Mouse (Mus musculus) CH12.LX (cell line): ENCODE results near the gene Vamp8. TPM values are rescaled to one million over a fixed set of nuclear protein-coding genes. Genes with fewer than 3 reads are reported as not detected.

ENCODE experiments used
- DNase-seq: peaks from one replicate; pipeline ENCODE4 v3.0.0-alpha.2; 2013; ENCODE audit errors: extremely low read depth
- H3K27ac ChIP-seq: 2 replicates; pipeline ENCODE4 v1.5.1; 2012; ENCODE audit warnings: low read depth, mild to moderate bottlenecking, control low read depth, moderate library complexity; ENCODE audit not compliant: insufficient read depth
- H3K27me3 ChIP-seq: replicated peaks from 2 replicates; pipeline ENCODE3; 2012; ENCODE audit warnings: inconsistent platforms
- H3K36me3 ChIP-seq, 2 experiments: replicated peaks in 1 of 2; 2 replicates each; pipeline versions ENCODE3 to v1.6.1; 2012; ENCODE audit warnings: inconsistent platforms in 1 of 2, low read length in 1 of 2, mild to moderate bottlenecking in 1 of 2, mixed read lengths in 1 of 2, moderate library complexity in 1 of 2; ENCODE audit not compliant: control insufficient read depth in 1 of 2, insufficient read depth in 1 of 2
- H3K4me1 ChIP-seq, 2 experiments: 2 replicates each; pipeline ENCODE4 v1.6.1; 2012; ENCODE audit warnings: inconsistent platforms in 1 of 2, moderate library complexity in 1 of 2; ENCODE audit not compliant: insufficient read depth in 2 of 2, control insufficient read depth in 1 of 2
- H3K4me2 ChIP-seq: 2 replicates; pipeline ENCODE4 v1.6.1; 2012; ENCODE audit warnings: low read depth, mild to moderate bottlenecking, control low read depth; ENCODE audit not compliant: poor library complexity, insufficient read depth, severe bottlenecking
- H3K4me3 ChIP-seq, 3 experiments: fragments of 150-350 bp in 1 of 3; sonication (generic) in 1 of 3; replicated peaks in 1 of 3; 2 replicates each; pipeline versions ENCODE3 to v1.5.1; 2011 to 2012; ENCODE audit warnings: low read depth in 2 of 3, low read length in 2 of 3, mild to moderate bottlenecking in 2 of 3, moderate library complexity in 2 of 3, control low read depth in 1 of 3, improper control_type of control experiment in 1 of 3, inconsistent platforms in 1 of 3, mixed read lengths in 1 of 3; ENCODE audit not compliant: poor library complexity in 1 of 3
- H3K79me2 ChIP-seq: replicated peaks from 2 replicates; pipeline ENCODE4 v1.6.1; 2012; ENCODE audit warnings: mild to moderate bottlenecking, moderate library complexity; ENCODE audit not compliant: control insufficient read depth, poor library complexity, insufficient read depth, severe bottlenecking; ENCODE audit errors: extremely low read depth
- H3K9ac ChIP-seq: 2 replicates; pipeline ENCODE4 v1.6.1; 2012; ENCODE audit warnings: low read depth, mild to moderate bottlenecking, control low read depth, moderate library complexity; ENCODE audit not compliant: insufficient read depth
- H3K9me3 ChIP-seq: replicated peaks from 2 replicates; pipeline ENCODE3; 2012; ENCODE audit warnings: low read length, inconsistent platforms, mixed read lengths
- CHD1 ChIP-seq: IDR thresholded peaks from 2 replicates; pipeline ENCODE4 v1.6.1; 2012; ENCODE audit warnings: low read depth, low read length, improper control_type of control experiment, inconsistent platforms
- E2F4 ChIP-seq: IDR thresholded peaks from 2 replicates; pipeline ENCODE4 v1.6.1; 2011; ENCODE audit warnings: low read depth, low read length, improper control_type of control experiment; ENCODE audit not compliant: insufficient replicate concordance
- EP300 ChIP-seq: IDR thresholded peaks from 2 replicates; pipeline ENCODE4 v1.6.1; 2011; ENCODE audit warnings: low read length, improper control_type of control experiment
- JUND ChIP-seq: conservative IDR thresholded peaks from 2 replicates; pipeline ENCODE4 v1.6.1; 2011; ENCODE audit warnings: low read depth, low read length, improper control_type of control experiment
- MAX ChIP-seq: IDR thresholded peaks from 2 replicates; pipeline ENCODE4 v1.6.1; 2011; ENCODE audit warnings: low read length, improper control_type of control experiment
- MAZ ChIP-seq: IDR thresholded peaks from 2 replicates; pipeline ENCODE4 v1.6.1; 2012; ENCODE audit warnings: low read depth, mild to moderate bottlenecking, inconsistent platforms, low read length, improper control_type of control experiment, moderate library complexity
- MYC ChIP-seq: IDR thresholded peaks from 2 replicates; pipeline ENCODE4 v1.6.1; 2011; ENCODE audit warnings: low read depth, mild to moderate bottlenecking, improper control_type of control experiment, low read length
- PAX5 ChIP-seq: IDR thresholded peaks from 2 replicates; pipeline ENCODE4 v1.6.1; 2012; ENCODE audit warnings: low read length, inconsistent platforms, mixed read lengths
- SIN3A ChIP-seq: IDR thresholded peaks from 2 replicates; pipeline ENCODE4 v1.6.1; 2012; ENCODE audit warnings: low read length, improper control_type of control experiment, inconsistent platforms
- TBP ChIP-seq: conservative IDR thresholded peaks from 2 replicates; pipeline ENCODE4 v1.6.1; 2011; ENCODE audit warnings: low read depth, low read length, improper control_type of control experiment
- TCF12 ChIP-seq: IDR thresholded peaks from 2 replicates; pipeline ENCODE4 v1.6.1; 2014; ENCODE audit warnings: low read depth, mild to moderate bottlenecking, inconsistent platforms, low read length, improper control_type of control experiment
- UBTF ChIP-seq: IDR thresholded peaks from 2 replicates; pipeline ENCODE4 v1.6.1; 2012; ENCODE audit warnings: low read depth, mild to moderate bottlenecking, inconsistent platforms, low read length, improper control_type of control experiment, moderate library complexity
- USF1 ChIP-seq: IDR thresholded peaks from 2 replicates; pipeline ENCODE4 v1.6.1; 2014; ENCODE audit warnings: low read depth, mild to moderate bottlenecking, inconsistent platforms, low read length, improper control_type of control experiment
- ZKSCAN1 ChIP-seq: IDR thresholded peaks from 2 replicates; pipeline ENCODE4 v1.6.1; 2012; ENCODE audit warnings: low read depth, inconsistent platforms, low read length, improper control_type of control experiment, borderline replicate concordance
- ZMIZ1 ChIP-seq: IDR thresholded peaks from 2 replicates; pipeline ENCODE4 v1.6.1; 2012; ENCODE audit warnings: low read depth, mild to moderate bottlenecking, inconsistent platforms, low read length, improper control_type of control experiment
- dilution Hi-C: fragments of 300-500 bp; cut with MboI; formaldehyde crosslinking; loops from 2 replicates; pipeline ENCODE4 v1.14.3; 2020; ENCODE audit warnings: low sequenced_read_pairs; ENCODE audit not compliant: extremely low pct_unique_long_range_greater_than_20kb, extremely low pct_ligation_motif_present
- in situ Hi-C: fragments of 300-500 bp; cut with MboI; formaldehyde crosslinking; loops from 3 replicates; pipeline ENCODE4 v1.14.3; 2019; ENCODE audit warnings: low sequenced_read_pairs, low pct_ligation_motif_present, low pct_unique_long_range_greater_than_20kb, mixed read lengths
- polyA plus RNA-seq: library from polyadenylated mRNA; unstranded; fragments of >175 nt; gene quantifications from 2 replicates; pipeline ENCODE4 v1.2.1, GENCODE M21; 2012; ENCODE audit warnings: low read depth; ENCODE audit not compliant: insufficient read length
- total RNA-seq, 2 experiments: library from RNA; depleted of rRNA; stranded (reverse); fragments of 300-350 nt in 1 of 2; fragments of >200 nt in 1 of 2; gene quantifications; 2 replicates each; pipeline ENCODE4 v1.2.3; 2012 to 2014

Vamp8 gene
- total and polyA plus RNA-seq, 3 experiments = 98.9 to 130 (median 110) TPM

- Histone ChIP-seq H3K36me3 (peaks cover 55 to 90% of the 10 kb centered on the region in 2 experiments), H3K4me2 (no peak overlapping the region), H3K4me3 (no peak overlapping the region), H3K27me3 (no peaks in the 10 kb centered on the region), H3K79me2 (no peaks in the 10 kb centered on the region), H3K9me3 (peaks cover 12% of the 10 kb centered on the region), H3K9ac (no peak overlapping the region), H3K27ac (no peak overlapping the region), H3K4me1 (peaks cover 0 to 6% of the 10 kb centered on the region in 2 experiments; a peak in 1 of 4 replicates)
- TF ChIP-seq ZKSCAN1 = no peak
- dilution Hi-C loops = no loop called here
- in situ Hi-C loops = loop anchor here (5.0 kb wide), 1 partner anchor 112 kb away; no protein-coding TSS in a partner anchor
- DNase-seq = no peak
These were observed 35.1 kb upstream of the Vamp8 start for GRCm38 (mm10) chr6:72425646-72426045.

GRCm38 (mm10) chr6:72420901-72421300, 30.4 kb upstream of the Vamp8 start:
- TF ChIP-seq MAZ (no peak), TBP (no peak), PAX5 (no peak), JUND (no peak)
- no peak overlapping the region for H3K27ac ChIP-seq
- H3K4me2 ChIP-seq = no peak overlapping the region
- DNase-seq = no peak
- peaks cover 35 to 89% of the 10 kb centered on the region in 2 experiments for H3K36me3 ChIP-seq
- peaks cover 0 to 8% of the 10 kb centered on the region in 2 experiments; a peak in 1 of 4 replicates for H3K4me1 ChIP-seq
- H3K79me2 ChIP-seq = no peaks in the 10 kb centered on the region
- in situ Hi-C loops (loop anchor here (25.0 kb wide), 1 partner anchor 416 kb away; no protein-coding TSS in a partner anchor), dilution Hi-C loops (no loop called here)
- H3K9me3 ChIP-seq = peaks cover 12% of the 10 kb centered on the region
- H3K9ac ChIP-seq = no peak overlapping the region
- no peak overlapping the region for H3K4me3 ChIP-seq
- H3K27me3 ChIP-seq = no peaks in the 10 kb centered on the region

- H3K4me2 ChIP-seq = no peak overlapping the region
- peaks cover 26 to 82% of the 10 kb centered on the region in 2 experiments for H3K36me3 ChIP-seq
- no peaks in the 10 kb centered on the region for H3K27me3 ChIP-seq
- no peak overlapping the region for H3K27ac ChIP-seq
- peaks cover 2% of the 10 kb centered on the region for H3K9me3 ChIP-seq
- H3K4me1 ChIP-seq = peaks cover 0 to 18% of the 10 kb centered on the region in 2 experiments; a peak in 2 of 4 replicates
- no peak overlapping the region for H3K4me3 ChIP-seq
- no peak overlapping the region for H3K9ac ChIP-seq
- TF ChIP-seq TCF12 (no peak), SIN3A (no peak), CHD1 (no peak), UBTF (no peak), EP300 (no peak), MYC (no peak), E2F4 (no peak), ZMIZ1 (no peak), MAX (no peak), USF1 (no peak)
- DNase-seq = no peak
- dilution Hi-C loops (no loop called here), in situ Hi-C loops (loop anchor here (25.0 kb wide), 1 partner anchor 417 kb away; no protein-coding TSS in a partner anchor)
- H3K79me2 ChIP-seq = no peaks in the 10 kb centered on the region
These were observed 29.3 kb upstream of the Vamp8 start for GRCm38 (mm10) chr6:72419806-72420205.
